Mouse (Mus musculus) common myeloid progenitor, adult 5-6 weeks (primary cell): ENCODE data around the gene Olfr90. TPM values are rescaled to one million over a fixed set of nuclear protein-coding genes. Genes with fewer than 3 reads are reported as not detected.

Experiments
- ATAC-seq: replicated peaks from 2 replicates; pipeline ENCODE4 v1.8.0; 2016; ENCODE audit warnings: low read depth, mild to moderate bottlenecking, moderate TSS enrichment, inconsistent platforms; ENCODE audit not compliant: poor library complexity, severe bottlenecking
- total RNA-seq: library from RNA; stranded (forward); fragments of 200-1000, 187-1606 nt; gene quantifications from 2 replicates; pipeline ENCODE4 v1.2.3, GENCODE M21; 2017

The Olfr90 gene
- total RNA-seq = not detected in 2 replicates

DNA sequence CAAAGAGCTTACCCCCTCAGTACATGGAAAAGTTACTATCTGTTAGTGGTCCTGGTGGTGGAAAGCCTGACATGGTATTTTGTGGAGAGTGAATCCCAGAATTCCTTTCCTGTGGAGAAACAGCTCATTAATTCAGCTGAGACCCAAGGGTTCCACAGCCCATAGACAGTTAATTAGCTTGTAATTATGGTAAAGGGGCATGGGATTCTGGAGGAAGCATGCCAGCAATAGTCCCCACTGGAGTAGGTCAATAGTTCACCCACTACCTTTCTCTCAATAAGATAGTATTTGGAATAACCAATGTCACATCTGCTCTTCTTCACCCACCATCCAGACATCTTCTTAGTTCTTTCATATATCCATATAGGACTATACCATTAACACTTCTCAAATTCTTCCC, at the start of gene Olfr90:
Gene Olfr90, minus strand, starts transcription at position 101 of the 400 bp plus-strand sequence.
- ATAC-seq = no peak

DNA sequence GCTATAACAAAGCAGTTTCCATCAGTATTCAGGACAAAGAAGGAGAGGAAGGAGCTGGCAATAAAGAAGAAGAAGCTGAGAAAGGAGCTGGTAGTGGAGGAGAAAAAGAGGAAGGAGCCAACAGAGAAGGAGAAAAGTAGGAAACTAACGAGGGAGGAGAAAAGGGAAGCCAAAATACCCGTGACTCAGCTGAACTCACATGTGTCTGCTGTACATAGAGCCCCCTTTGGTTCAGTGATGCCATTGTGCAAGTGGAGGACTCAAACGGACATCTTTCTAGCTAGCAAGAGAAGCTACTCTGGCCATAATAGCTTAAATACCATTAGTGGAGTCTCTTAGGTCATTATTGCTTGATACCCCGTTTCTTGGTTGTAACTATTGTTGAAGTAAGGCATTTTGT, 43.1 kb upstream of the Olfr90 start:
- ATAC-seq = 0 out of 2 replicates have a peak, but pooled peaks have one; percentile 25

DNA sequence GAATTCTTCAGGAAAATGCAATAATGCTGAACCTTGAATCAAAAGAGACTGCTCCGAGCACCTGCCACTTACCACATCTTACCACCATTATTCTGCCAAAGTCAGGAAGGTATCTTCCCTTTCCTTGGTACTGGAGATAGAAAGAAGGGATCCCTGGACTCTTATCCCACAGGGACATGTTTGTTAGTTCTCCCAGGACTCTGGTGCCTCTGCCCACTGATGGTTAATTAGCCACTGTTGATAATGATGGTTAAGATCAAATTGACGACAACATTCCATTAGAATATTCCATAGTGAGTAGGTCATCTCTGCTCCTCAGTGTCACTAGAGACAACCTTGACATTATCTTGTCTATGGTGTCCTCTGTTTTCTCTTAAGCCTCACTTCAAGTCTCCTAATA, 31.7 kb upstream of the Olfr90 start, which contains the start of gene Olfr92:
Gene Olfr92, minus strand, starts transcription at position 101 of the 400 bp plus-strand sequence.
- no peak for ATAC-seq

DNA sequence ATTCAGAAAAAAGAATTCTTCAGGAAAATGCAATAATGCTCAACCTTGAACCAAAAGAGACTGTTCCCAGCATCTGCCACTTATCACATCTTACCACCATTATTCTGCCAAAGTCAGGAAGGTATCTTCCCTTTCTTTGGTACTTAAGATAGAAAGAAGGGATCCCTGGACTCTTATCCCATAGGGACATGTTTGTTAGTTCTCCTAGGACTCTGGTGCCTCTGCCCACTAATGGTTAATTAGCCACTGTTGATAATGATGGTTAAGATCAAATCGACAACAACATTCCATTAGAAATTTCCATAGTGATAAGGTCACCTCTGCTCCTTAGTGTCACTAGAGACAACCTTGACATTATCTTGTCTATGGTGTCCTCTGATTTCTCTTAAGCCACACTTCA, 9.9 kb upstream of the Olfr90 start, which contains the start of gene Olfr91:
Gene Olfr91, minus strand, starts transcription at position 101 of the 400 bp plus-strand sequence.
- ATAC-seq = no peak

DNA sequence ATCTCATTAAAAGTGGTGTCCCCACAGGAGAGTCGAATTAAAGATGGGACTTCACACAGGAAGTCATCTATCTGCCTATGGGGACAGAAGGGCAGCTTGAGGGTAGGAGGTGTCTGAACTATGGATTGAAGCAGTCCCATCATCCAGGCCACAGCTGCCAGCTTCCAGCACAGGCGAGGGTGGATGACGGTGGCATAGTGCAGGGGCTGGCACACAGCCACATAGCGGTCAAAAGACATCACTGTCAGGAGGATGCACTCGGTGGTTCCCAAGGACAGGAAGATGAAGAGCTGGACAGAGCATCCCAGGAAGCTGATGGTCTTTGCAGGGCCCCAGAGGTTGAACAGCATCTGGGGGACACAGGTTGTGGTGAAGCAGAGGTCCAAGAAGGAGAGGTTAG, 5.0 kb upstream of the Olfr90 start:
- ATAC-seq = no peak

DNA sequence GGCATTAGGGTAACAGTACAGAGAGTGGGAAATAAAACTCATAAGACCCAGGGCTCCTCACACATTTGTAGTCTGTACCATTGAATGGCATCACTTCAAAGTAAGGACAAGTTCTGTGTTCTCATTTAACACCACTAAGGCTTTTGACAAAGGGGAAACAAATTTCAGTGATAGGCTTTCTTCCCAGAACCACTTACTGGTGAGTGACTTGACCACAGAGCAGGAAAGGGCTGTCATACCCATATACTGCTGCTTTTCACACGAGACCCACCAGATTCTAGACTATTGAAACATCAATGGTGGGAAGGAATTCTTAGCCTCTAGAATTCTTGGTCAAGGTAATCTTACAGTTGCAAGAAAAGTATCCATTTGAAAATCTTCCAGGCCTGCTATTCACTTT, 3.9 kb upstream of the Olfr90 start:
- ATAC-seq = peak; percentile 84

DNA sequence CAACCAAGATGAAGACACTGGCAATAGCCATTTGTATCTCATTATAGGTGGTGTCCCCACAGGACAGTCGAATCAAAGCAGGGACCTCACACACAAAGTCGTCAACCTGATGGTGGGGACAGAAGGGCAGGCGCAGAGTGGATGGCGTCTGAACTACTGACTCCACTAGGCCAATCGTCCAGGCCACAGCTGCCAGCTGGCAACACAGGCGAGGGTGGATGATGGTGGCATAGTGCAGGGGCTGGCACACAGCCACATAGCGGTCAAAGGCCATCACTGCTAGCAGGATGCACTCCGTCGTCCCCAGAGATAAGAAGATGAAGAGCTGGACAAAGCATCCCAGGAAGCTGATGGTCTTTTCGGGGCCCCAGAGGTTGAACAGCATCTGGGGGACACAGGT, 2.8 kb downstream of the Olfr90 start:
- ATAC-seq = no peak

DNA sequence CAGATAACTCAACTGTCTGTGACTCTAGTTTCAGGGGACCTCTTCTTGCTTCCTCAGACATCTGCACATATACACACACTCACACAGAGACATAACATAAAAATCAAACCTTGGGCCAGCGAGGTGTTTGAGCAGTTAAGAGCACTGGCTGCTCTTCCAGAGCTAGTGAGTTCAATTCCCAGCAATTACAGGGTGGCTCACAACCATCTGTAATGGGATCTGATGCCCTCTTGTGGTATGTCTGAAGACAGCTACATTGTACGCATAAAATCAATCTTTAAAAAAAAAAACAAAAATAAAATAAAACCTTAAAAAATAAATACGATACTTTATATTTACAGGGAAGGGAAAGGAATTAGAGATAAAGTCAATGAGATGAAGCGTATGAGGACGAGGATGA, 3.7 kb downstream of the Olfr90 start:
- ATAC-seq = no peak

DNA sequence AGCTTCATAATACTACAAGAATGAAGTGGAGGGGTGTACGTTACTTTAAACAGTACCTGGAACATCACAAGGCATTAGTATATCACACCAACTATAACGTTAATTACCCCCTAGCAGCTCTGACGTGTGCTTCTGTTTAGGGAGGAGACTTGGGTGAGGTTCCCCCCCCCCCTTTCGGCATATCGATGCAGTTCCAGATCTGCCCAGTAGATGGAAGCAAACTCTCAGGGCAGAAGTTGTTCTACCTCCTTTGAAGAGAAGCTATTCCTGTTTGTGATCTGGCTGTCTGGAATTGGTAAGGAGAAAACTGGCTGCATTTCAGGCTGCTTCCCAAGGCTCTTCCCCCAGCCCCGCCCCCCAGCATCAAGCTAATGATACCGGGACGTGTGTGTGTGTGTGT, 5.0 kb downstream of the Olfr90 start:
- ATAC-seq = peak; percentile 97

DNA sequence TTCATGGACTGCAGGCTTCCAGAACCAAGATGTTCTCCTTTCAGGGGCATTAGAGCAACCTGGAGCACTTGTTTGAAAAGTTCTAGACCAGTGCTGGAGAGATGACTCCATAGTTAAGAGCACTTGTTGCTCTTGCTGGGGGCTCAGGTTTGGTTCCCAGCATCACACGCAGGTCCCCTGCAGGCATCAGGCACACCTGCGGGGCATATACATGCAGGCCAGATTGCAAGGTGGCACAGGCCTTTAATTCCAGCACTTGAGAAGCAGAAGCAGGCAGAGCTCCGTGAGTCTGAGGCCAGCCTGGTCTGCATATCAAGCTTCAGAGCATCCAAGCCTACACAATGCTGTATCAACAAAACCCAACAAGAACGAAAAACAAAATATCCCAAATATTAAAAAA, 6.6 kb downstream of the Olfr90 start:
- ATAC-seq = no peak

DNA sequence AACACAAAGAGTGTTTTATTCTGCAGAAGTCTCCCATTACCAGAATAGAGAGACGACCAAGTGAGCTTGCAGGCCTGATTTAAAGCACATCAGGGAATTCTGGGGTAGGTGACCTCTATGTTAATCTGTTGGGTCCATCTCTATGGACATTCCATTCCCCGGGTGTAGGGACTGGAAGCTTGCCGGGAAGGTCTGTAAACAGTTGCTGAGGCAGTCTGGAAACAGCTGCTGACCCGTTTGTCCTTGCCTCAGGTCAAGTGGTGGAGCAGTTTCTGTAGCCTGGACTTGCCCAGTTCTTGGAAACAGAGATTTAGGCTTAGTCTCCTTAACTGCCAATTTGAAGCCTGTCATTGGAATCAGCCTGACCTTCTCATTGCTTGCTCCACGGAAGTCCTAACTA, 8.2 kb downstream of the Olfr90 start:
- no peak for ATAC-seq

DNA sequence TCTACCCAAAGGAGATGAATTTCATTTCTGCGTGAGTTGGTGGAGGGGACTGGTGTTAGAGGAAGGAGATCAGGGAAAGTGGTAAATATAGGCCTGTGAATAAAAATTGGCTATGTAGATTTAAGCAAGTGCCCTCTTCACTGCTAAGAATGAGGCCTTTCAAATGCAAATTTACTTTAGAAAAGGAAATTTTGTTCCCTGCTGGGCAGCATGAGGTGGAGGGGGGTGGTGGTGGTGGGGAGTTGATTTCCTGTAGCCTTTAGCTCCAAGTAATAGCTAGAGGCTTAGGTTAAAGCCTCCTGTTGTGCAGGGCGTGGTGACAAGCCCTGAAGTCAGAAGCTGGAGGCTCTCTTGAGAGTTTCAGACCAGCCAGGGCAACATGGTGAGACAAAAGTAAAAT, 9.3 kb downstream of the Olfr90 start:
- no peak for ATAC-seq

DNA sequence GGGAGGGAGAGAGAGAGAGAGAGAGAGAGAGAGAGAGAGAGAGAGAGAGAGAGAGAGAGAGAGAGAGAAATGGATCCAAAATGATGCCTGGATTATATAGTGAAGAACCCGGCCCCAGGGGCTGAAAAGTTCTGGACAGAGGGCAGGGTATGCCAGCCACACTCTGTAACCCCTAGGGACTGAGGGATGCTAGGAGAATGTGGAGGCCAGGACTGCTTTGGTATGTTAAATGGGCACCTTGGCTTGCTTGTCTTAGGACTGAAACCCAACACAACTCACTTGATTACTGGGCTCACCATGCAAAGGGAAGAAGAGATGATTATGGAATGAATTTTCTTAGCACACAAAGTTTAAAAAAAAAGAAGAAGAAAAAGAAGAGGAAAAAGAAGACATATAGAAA, 10.1 kb downstream of the Olfr90 start:
- no peak for ATAC-seq

DNA sequence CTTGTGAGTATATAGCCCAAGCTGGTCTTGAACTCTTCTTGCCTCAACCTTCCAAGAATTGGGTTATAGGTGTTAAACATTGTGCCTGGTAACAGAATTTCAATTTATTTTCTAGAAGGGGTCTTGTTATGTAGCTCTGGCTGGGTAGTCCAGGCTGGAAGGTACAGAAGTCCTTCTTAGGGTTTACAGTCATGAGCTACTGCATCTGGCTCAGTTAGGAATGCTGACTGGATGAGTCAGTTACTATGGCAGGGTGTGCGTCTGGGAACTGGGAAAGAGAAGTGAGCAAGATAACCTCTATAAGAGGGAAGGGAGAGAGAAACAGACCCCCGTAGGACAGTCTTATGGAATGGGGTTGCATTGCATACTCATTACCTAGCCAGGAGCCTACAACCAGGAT, 12.5 kb downstream of the Olfr90 start:
- no peak for ATAC-seq

DNA sequence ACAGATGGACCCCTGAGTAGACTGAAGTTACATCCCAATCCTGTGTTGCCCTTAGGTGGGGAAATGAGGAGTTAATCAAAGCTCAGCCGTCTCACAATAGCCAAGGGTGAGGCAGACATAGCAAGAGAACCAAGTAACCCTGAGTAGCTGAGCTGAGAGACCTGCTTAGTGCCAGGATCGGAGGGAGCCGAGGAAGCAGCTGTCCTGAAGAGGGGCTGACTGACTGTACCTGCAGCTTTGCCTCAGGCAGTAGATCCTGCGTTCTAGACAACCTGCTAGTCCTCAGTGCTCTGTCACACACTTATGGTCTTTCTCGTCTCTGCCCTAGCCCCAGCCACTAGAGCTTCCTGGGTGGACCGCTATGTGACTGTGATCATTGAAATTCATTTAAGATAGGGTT, 13.1 kb downstream of the Olfr90 start:
- ATAC-seq = no peak

DNA sequence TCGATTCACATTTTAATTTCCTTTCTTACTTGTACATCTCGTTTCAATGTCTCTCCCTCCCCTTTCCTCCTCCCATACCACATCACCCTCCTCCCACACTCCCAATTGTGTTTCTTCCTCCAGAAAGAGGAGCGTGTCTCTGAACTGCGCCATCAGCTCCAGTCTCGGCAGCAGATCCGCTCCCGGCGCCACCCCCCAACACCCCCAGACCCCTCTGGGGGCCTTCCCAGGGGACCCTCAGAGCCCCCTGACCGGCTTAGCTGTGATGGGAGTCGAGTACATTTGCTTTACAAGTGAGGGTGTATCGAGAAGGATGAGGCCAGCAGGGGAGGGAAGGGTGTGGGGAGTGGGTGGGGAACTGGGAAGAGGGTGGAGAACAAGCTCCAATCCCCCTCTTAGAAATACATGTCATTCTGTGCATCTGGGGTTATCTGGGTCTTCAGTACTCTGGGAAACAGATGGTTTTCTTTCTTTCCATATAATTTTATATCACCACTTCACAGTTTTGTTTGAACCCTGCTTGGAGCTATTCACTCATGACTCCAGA, 15.5 kb downstream of the Olfr90 start:
- no peak for ATAC-seq

DNA sequence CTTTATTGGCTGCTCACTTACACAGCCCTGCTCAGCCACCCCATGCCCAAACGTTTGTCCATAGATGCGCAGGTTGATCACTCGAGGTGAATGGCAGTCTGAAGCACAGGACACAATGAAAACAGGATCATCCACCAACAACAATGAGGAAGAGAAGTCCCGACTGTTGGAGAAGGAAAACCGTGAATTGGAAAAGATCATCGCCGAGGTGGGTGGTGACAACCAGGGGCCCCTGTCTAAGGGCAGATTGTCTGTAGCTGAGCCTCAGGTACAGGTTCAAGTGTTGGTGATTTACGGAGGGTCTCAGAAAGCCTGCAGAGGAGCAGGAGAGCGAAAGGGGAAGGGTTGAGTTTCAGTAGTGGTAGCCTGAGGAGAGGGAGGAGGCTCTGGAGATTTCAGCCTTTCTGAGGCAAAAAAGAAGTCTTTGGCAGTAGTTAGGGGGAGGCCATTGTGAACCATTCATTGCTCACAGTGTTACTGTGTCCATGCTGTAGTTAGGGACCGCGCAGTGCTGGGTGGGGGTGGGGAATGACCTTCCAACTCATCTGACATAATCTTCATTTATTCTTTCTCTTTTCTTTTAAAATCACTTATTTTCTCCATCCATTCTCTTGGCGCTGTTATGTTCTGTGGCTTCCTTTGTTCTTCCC, 16.1 kb downstream of the Olfr90 start:
- no peak for ATAC-seq

DNA sequence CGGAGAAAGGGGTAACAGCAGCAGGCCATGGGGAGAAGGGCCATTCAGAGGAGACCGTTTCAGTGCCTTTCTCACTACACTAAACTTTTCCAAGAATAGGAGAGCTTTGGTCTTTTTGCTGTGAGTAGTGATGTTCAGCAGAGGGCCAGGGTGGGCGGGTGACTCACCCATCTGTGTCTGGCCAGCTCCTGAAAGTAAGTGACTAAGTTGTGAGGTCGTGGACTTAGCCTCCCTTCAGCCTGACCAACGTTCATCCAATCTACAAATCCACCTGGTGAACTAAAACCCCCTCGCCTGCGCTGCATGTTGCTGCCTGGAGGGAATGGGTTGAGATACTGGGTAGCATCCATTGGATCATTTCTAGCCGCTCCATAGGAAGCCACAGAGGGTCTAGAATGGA, 18.2 kb downstream of the Olfr90 start:
- no peak for ATAC-seq

DNA sequence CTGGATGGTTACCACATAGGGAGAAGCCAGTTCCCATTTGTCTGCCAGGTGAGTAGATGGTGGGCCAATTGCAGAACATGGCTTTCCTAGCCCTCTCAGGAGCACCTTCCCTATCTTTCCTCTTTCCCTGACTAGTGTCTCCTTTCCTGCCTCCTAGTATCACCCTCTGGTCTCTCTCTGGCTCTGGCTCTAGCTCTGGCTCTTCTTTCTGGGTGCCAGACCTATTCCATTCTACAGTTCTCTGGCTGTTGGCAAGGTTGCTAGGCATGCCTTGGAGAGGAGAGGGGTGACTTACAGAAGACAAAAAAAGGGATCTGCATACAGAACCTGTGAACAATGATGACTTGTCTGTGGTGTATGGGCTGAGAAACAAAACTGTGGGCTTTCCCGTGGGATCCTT, 20.4 kb downstream of the Olfr90 start:
- ATAC-seq = no peak

DNA sequence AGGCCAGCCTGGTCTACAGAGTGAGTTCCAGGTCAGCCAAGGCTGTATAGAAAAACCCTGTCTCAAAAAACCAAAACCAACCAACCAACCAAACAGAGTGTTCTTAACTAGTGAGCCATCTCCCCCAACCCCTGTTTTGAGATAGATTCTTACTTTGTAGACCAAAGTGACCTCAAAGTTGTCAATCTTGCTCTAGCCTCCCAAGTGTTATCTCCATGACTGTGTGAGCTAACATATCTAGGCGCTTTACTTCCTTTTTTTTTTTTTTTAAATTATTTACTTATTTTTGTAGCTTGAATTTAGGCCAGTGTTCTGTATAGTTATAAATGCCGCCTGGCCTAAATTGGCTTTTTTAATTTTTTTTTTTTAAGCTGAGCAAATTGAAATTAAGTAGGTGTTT, 22.3 kb downstream of the Olfr90 start:
- peak; percentile 60 for ATAC-seq

DNA sequence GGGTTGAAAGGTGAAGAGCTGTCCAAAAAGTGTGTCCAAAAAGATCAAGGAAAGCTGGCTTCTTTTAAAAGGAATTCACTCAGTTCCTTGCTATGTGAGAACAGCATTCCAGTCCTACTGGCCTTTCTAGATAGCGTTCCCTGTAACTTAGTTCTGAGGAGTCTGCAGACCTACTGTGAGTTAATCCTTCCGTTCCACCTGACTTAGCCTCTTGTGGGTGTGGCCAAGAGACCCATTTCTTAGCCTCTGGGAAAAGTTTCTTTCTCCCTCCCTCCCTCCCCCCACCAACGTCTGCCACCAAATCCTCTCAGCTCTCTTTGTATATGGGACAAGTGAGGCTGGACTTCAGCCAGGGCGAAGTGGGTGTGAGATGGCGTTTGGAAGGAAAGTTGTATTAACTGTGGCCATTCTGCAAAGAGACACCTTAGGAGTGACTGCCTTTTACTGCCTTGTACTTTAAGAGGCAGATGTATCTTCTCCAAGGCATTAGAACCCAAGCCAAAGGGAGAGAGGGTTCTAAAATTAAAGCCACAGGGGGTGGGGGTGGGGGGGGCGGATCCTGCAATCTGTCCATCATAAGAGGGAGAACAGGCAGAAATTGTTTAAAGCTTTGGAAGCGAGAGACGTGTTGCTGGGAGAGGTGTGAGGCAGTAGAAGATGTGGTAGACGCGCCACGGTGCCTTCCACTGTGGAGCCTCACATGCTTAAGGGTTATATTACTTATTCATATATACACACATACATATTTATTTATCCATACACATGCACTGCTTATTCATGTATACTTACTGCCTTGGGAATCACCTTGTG, 24.4 kb downstream of the Olfr90 start:
- ATAC-seq = no peak
